Mouse (Mus musculus): Measurements from ENCODE around the gene Pfdn6.

DNA sequence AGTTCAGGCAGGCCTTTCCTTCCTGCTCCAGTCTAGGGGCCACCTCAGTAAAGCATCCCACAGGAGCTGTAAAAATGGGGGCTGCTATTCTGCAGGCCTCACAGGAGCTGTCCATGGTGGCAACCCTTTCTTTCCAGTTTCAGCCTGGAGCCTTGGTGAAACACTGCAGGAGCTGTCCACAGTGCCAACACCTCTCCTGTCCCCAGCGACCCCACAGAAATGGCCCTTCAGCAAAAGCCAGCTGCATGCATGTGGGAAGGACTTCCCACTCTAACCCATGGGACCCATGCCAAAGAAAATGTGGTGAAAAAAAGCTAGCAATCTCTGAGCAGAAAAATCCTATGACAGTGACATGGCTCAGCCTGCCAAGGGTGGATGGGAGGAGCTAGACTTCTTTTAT is 32.5 kb upstream of the Pfdn6 start:
- TF ChIP-seq CTCF (IDR thresholded peaks at IDR 0.05; ENCODE audit: extremely low read depth, insufficient read length, insufficient replicate concordance, low read depth, low read length) (no peak), POLR2A (IDR thresholded peaks at IDR 0.05; ENCODE audit: low read depth, low read length) (no peak)

Data from small intestine, adult 2 months (tissue).